Mouse (Mus musculus) ZHBTc4 (cell line): Measurements from ENCODE around the gene Sf3b2.
"Not testable (repeated sequence)": the region's sequence is repeated elsewhere in the genome, so short reads cannot be mapped to it uniquely, and the experiment has no call there.

Source experiments
- DNase-seq: peaks from one replicate; pipeline ENCODE4 v3.0.0-alpha.2; 2011; ENCODE audit warnings: low read depth, low spot score

Sf3b2 gene

GRCm38 (mm10) chr19:5272801-5273733 is 22.2 kb downstream of the Sf3b2 start, which contains the start of gene Pacs1:
Gene Pacs1, minus strand, starts transcription at chr19:5273119.
- peak; percentile 89 for DNase-seq

GRCm38 (mm10) chr19:5272326-5272795 is 22.9 kb downstream of the Sf3b2 start:
- DNase-seq = peak; percentile 53

- no peak for DNase-seq
Observed at GRCm38 (mm10) chr19:5271430-5271829, 23.8 kb downstream of the Sf3b2 start.

- no peak for DNase-seq
Observed at GRCm38 (mm10) chr19:5269392-5269791, 25.9 kb downstream of the Sf3b2 start.

- no peak for DNase-seq
Observed at GRCm38 (mm10) chr19:5268875-5269274, 26.4 kb downstream of the Sf3b2 start.

GRCm38 (mm10) chr19:5268017-5268416 is 27.2 kb downstream of the Sf3b2 start:
- DNase-seq = no peak

- no peak for DNase-seq
Observed at GRCm38 (mm10) chr19:5267015-5267414, 28.2 kb downstream of the Sf3b2 start.

- DNase-seq = no peak
Observed at GRCm38 (mm10) chr19:5257140-5257539, 38.1 kb downstream of the Sf3b2 start.

- not testable (repeated sequence) for DNase-seq
Observed at GRCm38 (mm10) chr19:5236981-5237380, 58.3 kb downstream of the Sf3b2 start.

GRCm38 (mm10) chr19:5232696-5233095 is 62.6 kb downstream of the Sf3b2 start:
- no peak for DNase-seq

GRCm38 (mm10) chr19:5230110-5230509 is 65.1 kb downstream of the Sf3b2 start:
- no peak for DNase-seq

GRCm38 (mm10) chr19:5224624-5225023 is 70.6 kb downstream of the Sf3b2 start:
- peak; percentile 93 for DNase-seq

- no peak for DNase-seq
Observed at GRCm38 (mm10) chr19:5224077-5224476, 71.2 kb downstream of the Sf3b2 start.
